Mouse (Mus musculus): ENCODE measurements at regions not wholly inside any gene's neighbourhood (a gene's known extent, or its start where the extent isn't known, plus 50 kb on each side); places are given as distances from the start of the nearest gene placed in this dataset.

GRCm38 (mm10) chr13:37658034-37658433 lies 120.2 kb upstream of the Rreb1 start:
- no peak for DNase-seq (ENCODE audit: low spot score)

DNA sequence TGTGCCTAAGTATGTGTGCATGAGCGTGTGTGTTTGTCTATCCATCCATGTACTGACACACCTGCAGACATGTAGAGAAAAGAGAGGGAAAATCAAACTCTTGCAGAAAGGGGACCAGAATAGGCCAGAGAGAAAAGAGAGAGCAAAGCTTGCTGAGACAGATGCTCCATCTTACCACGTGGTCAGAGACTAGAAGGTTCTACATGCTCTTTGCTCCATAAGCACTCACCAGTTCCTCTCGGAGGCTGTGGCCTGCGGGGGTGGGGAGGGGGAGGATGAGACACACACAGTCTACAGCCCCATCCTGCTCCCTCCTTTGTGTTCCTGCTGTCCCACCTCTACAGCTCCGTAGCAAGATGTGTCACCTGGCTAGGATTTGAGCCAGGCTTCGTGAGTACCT lies 119.7 kb upstream of the Rreb1 start:
- no peak for DNase-seq (ENCODE audit: low spot score)

DNA sequence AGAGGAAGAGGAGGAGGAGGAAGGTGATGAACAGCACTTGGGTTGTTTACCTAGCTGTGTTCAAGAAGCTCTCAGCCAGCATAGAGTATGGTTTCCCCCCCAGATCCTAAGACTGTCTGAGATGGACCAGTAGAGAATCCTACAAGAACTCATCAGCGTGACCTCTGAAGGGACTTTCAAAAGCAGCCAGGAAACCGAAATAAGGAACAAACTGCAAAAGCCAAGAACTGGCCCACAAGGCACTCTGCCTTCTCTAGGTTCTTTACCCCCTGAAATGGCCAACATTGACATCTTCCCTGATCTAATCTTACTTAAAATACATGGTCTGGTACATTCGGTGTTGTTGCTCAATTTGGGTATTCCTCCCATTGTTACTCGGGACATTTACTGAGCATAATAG lies 118.1 kb upstream of the Rreb1 start:
- DNase-seq (ENCODE audit: low spot score) = no peak

- no peak for DNase-seq (ENCODE audit: low spot score)
Measured at GRCm38 (mm10) chr13:37660668-37661067, 117.5 kb upstream of the Rreb1 start.

DNA sequence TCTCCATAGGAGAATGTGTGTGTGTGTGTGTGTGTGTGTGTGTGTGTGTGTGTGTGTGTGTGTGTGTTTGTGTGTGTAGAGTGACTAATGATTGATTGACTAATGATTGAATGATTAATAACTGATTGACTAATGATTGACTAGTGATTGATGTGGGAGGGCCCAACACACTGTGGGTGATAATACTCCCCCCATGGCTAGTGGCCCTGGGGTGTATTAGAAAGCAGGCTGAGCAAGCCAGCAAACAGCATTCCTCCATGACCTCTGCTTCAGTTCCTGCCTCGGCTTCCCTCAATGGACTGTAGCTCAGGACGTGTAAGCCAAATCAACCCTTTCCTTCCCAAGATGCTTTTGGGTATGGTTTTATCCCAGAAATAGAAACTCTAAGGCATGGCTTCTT lies 114.1 kb upstream of the Rreb1 start:
- DNase-seq (ENCODE audit: low spot score) = no peak

GRCm38 (mm10) chr13:37666207-37667003 lies 111.8 kb upstream of the Rreb1 start:
- no peak for DNase-seq (ENCODE audit: low spot score)

DNA sequence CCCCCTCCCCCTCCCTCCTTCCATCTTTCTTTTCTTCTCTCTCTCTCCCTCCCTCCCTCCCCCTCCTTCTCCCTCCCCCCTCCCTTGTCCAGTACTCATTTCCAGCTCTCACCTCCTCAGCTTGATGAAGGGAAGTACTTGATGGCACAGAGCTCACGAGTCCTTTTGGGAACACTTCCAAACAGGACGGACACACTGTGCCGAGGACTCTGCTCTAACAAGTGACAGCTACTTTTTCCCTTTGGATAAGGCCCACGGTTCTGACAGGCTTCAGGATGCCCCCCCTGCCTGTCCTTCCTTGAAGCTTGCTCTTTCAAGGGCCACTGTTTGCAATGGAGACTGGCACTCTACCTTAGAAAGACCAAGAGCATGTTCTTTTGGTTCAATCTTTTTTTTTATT lies 110.8 kb upstream of the Rreb1 start:
- no peak for DNase-seq (ENCODE audit: low spot score)

- no peak for DNase-seq (ENCODE audit: low spot score)
Measured at GRCm38 (mm10) chr13:37667871-37668270, 110.3 kb upstream of the Rreb1 start.

GRCm38 (mm10) chr13:37671109-37671508 lies 107.1 kb upstream of the Rreb1 start:
- DNase-seq (ENCODE audit: low spot score) = peak; percentile 27

- no peak for DNase-seq (ENCODE audit: low spot score)
Measured at GRCm38 (mm10) chr13:37674676-37675350, 103.4 kb upstream of the Rreb1 start.

- no peak for DNase-seq (ENCODE audit: low spot score)
Measured at GRCm38 (mm10) chr13:37675718-37676117, 102.5 kb upstream of the Rreb1 start.

DNA sequence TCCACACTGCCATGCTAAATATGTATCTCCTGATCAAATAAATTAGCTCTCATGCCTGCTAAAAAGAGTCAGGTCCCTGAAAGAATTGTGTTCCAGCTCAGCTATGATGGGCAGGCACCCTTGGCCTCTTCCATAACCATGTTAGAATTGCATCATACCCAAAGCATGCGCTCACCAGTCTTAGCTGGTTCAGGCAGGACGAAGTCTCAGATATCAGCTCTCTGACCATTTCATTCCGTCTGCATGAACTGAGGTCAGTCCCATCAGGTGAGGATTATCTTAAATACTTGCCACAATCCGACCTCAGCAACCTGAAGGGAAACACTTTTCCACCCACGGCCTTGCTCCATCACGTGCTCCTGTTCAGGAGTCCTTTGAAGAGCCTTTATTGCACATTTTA lies 101.3 kb upstream of the Rreb1 start:
- peak; percentile 23 for DNase-seq (ENCODE audit: low spot score)

DNA sequence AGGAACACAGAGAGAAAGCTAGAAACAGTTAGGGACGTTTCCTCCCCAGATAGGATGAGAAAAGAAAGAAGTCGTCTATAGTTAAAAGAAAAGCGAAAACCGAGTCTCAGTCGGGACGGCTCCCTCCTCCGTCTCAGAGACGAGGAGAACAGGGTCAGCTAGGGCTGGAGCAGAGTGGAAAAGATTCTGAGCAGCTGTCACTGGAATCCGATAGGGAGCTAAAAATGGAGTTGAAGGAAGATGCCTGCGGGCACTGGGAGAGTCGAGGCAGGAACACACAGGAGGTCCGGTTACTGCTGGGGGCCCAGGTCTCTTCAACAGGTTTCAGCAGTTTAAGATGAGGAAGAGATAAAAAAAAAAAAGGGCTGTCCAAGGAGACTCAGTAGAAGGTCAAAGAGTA lies 99.9 kb upstream of the Rreb1 start:
- no peak for DNase-seq (ENCODE audit: low spot score)

GRCm38 (mm10) chr13:37678772-37679171 lies 99.4 kb upstream of the Rreb1 start:
- no peak for DNase-seq (ENCODE audit: low spot score)

DNA sequence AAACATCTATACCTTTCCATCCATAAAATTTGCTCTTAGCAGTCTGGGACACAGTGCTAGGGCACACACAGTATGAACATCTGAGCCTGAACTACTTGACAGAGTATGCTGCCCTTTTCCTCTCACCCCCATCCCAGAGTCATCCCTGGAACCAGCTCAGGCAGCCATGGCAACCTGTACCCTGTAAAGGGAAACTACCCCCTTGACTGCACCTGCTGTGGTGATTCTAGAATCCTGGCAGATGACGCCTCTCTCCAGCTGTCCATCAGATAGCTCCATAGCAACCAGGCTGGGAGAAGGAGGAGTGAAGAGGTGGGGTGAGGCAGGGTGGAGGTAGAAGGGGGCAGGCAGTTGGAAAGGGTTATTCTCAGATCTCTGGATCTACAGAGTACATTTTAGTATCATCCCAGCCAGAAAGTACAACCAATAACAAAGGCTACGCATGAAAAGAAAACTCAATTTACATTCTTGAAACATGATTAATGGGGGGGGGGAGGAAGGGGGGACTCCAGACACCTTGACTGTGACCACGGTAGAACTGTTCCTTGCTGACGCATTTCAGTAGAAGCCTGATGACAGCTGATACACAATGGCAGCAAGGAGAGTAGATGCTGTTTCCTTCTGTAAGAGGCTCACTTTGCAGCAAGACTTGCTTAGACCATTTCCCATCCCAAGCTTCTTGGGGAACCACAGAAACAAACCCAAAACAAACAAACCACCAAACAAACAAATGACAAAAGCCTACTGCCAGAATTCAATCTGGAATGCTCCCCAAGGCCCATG lies 97.2 kb upstream of the Rreb1 start:
- no peak for DNase-seq (ENCODE audit: low spot score)

DNA sequence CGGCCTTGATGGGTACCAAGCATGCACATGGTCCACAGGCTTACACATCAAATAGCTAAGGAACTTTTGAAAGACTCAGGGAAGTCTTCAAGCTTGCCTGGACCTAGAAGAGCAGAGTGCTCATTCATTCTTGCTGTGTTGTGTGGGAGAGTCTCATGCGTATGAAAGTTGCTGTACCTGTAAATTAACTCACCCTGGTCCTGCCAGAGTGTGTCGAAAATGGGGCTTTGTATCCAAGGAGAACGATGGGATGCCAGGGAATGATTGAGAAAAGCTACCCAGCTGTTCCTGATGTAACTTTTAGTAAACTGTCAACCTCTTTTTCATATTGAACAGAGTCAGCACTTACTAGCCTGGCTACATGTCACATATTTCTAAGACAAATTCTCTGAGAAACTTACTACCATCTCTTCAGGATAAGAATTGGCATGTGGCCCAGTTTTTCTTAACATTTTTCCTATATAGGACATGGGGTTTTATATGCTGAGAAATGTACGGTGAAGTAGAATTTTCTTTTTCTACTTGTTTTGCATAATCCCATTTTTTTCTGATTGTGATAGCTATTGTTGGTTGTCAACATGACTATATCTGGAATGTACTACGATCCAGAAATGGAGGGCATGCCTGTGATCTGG lies 95.0 kb upstream of the Rreb1 start:
- no peak for DNase-seq (ENCODE audit: low spot score)

GRCm38 (mm10) chr13:37685617-37686016 lies 92.6 kb upstream of the Rreb1 start:
- no peak for DNase-seq (ENCODE audit: low spot score)

GRCm38 (mm10) chr13:37686109-37686508 lies 92.1 kb upstream of the Rreb1 start:
- DNase-seq (ENCODE audit: low spot score) = no peak

- DNase-seq (ENCODE audit: low spot score) = no peak
Measured at GRCm38 (mm10) chr13:37689127-37689777, 88.9 kb upstream of the Rreb1 start.

DNA sequence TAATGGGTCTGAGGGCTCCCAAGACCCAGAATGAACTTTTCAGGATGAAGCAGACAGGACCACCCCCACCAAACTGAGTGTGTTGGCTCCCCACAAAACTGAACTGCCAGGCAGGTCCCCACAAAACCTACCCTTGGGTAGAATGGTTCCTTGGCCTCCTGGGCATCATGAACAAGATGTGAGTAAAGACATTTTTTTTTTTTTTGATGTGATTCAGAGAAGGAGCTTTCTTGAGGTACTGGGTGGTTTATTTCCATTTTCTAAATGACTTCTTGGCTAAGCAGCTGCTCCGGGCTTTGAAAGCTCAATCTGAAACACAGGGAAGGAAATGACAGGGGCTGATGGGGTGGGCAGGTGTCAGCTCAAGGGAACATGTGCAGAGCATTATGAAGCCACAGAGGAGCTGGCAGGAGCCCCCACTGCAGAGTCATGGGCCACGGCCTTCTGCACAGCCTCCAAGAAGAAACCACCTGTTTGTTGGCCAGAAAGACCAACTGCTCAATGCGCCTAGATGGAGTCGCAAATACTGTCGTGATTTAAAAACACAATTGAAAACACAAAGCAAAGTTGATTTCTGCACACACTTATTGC lies 86.2 kb upstream of the Rreb1 start:
- no peak for DNase-seq (ENCODE audit: low spot score)

DNA sequence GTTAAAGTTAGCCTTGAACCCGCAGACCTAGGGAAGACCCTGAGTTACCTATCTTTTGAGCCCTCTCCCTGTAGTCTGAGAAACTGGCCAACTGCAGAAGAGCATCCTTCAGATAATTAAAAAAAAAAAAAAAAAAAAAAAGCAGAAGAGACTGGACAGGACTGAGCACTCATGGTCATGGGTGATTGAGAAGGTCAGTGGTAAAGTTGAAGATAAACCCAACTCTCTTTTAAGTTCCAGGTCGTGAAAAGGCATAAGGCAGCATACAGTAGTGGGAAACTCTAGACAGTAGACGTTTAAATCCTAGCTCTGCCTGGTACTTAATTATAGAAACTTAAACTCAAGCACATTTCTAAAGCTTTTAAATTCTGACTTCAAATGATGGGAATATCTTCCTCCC lies 84.6 kb upstream of the Rreb1 start:
- DNase-seq (ENCODE audit: low spot score) = no peak

GRCm38 (mm10) chr13:37704475-37704874 lies 73.7 kb upstream of the Rreb1 start:
- DNase-seq (ENCODE audit: low spot score) = no peak
